Mouse (Mus musculus): ENCODE results near the gene Olfr1395.
"Not testable (repeated sequence)": the region's sequence is repeated elsewhere in the genome, so short reads cannot be mapped to it uniquely, and the experiment has no call there.

Olfr1395 gene

GRCm38 (mm10) chr11:49175345-49175744 is 33.3 kb downstream of the Olfr1395 start:
- no peak for DNase-seq (ENCODE audit: low spot score in 2 of 2)

- not testable (repeated sequence) for DNase-seq (ENCODE audit: low spot score in 2 of 2)
Observed at GRCm38 (mm10) chr11:49176047-49176779, 34.1 kb downstream of the Olfr1395 start.

- DNase-seq (ENCODE audit: low spot score in 2 of 2): no peak
Observed at GRCm38 (mm10) chr11:49183172-49183571, 41.1 kb downstream of the Olfr1395 start.

GRCm38 (mm10) chr11:49186452-49186851 is 44.4 kb downstream of the Olfr1395 start:
- DNase-seq (ENCODE audit: low spot score in 2 of 2): no peak

GRCm38 (mm10) chr11:49186955-49187488 is 44.9 kb downstream of the Olfr1395 start, which contains the start of gene Btnl9:
Gene Btnl9 (minus strand): TSS chr11:49187159.
- DNase-seq (ENCODE audit: low spot score in 2 of 2): no peak

GRCm38 (mm10) chr11:49187701-49188100 is 45.6 kb downstream of the Olfr1395 start:
- no peak for DNase-seq (ENCODE audit: low spot score in 2 of 2)

- no peak for DNase-seq (ENCODE audit: low spot score in 2 of 2)
Observed at GRCm38 (mm10) chr11:49189737-49190136, 47.7 kb downstream of the Olfr1395 start.

- DNase-seq (ENCODE audit: low spot score in 2 of 2): no peak
Observed at GRCm38 (mm10) chr11:49191083-49191482, 49.0 kb downstream of the Olfr1395 start.

- not testable (repeated sequence) for DNase-seq (ENCODE audit: low spot score in 2 of 2)
Observed at GRCm38 (mm10) chr11:49194771-49195170, 52.7 kb downstream of the Olfr1395 start.

GRCm38 (mm10) chr11:49195819-49196322 is 53.8 kb downstream of the Olfr1395 start:
- DNase-seq (ENCODE audit: low spot score in 2 of 2): no peak

Data from urinary bladder, postnatal 4 days (tissue).